Mouse (Mus musculus): ENCODE results near the gene Med29. TPM values are rescaled to one million over a fixed set of nuclear protein-coding genes. Genes with fewer than 3 reads are reported as not detected.

The Med29 gene
- total RNA-seq (2022), result 10 to 100 TPM; 16.0 to 20.2 (median 17.1) TPM

- DNase-seq (ENCODE audit: low spot score in 2 of 2), result peak; percentile 98 to 99
Measured at GRCm38 (mm10) chr7:28392429-28393271, at the start of gene Med29, which contains the start of gene Paf1. TSS of gene Med29 (minus strand) at chr7:28392708. TSS of gene Paf1 (plus strand) at chr7:28392951.

- DNase-seq (ENCODE audit: low spot score in 2 of 2), result no peak
Measured at GRCm38 (mm10) chr7:28441776-28442485, 49.4 kb upstream of the Med29 start.

DNA sequence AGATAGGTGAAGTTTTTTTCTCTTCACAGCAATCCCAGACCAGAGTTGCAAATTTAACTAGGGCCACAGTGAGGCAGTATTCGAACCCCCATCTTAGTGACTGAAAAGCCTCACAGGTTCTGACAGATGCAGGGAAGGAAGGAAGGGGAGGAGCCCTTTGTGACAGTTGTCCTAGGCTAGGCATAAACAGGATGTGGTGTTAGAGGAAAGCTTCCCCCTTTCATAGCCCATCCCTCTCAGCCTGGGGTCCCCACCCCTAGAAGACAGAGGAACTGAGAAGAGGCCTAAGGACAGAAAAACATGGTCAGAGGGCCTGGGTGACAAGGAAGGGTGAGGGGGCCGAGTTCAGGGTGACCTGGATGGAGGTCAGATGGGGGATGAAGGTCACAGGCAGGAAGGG is 48.2 kb upstream of the Med29 start:
- DNase-seq (ENCODE audit: low spot score in 2 of 2), result no peak

DNA sequence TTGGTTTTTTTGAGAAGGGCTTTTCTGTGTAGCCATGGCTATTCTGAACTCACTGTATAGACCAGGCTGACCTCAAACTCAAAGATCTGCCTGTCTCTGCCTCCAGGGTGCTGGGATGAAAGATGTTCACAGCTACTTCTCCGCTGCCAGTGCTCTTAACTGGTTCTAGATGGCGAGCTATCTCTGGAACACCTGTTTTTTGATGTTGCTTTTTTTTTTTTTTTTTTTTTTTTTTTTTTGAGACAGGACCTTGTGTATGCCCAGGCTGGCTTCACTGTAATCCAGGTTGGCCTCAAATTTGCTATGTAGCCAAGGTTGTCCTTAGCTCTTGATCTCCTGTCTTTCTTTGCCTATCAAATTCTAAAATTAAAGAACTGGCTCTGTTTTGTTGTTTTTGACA is 46.3 kb upstream of the Med29 start:
- no peak for DNase-seq (ENCODE audit: low spot score in 2 of 2)

DNA sequence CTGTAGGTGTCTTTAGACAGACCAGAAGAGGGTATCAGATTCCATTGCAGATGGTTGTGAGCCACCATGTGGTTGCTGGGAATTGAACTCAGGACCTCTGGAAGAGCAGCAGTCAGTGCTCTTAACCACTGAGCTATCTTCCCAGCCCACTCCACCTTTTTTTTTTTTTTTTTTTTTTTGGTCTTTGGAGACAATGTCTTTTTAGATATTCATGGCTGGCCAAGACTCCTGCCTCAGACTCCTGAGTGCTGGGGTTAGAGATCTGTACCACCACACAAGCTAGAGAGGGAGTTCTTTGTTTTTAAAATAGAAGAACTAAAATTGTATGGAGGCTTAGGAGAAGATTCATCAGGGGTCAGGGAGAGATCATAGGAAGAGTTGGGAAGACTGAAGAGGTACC is 45.5 kb upstream of the Med29 start:
- DNase-seq (ENCODE audit: low spot score in 2 of 2), result no peak

- DNase-seq (ENCODE audit: low spot score in 2 of 2), result peak; percentile 76 to 78
Measured at GRCm38 (mm10) chr7:28436932-28437570, 44.5 kb upstream of the Med29 start, which contains the start of gene Gmfg. TSS of gene Gmfg (plus strand) at chr7:28437447.

DNA sequence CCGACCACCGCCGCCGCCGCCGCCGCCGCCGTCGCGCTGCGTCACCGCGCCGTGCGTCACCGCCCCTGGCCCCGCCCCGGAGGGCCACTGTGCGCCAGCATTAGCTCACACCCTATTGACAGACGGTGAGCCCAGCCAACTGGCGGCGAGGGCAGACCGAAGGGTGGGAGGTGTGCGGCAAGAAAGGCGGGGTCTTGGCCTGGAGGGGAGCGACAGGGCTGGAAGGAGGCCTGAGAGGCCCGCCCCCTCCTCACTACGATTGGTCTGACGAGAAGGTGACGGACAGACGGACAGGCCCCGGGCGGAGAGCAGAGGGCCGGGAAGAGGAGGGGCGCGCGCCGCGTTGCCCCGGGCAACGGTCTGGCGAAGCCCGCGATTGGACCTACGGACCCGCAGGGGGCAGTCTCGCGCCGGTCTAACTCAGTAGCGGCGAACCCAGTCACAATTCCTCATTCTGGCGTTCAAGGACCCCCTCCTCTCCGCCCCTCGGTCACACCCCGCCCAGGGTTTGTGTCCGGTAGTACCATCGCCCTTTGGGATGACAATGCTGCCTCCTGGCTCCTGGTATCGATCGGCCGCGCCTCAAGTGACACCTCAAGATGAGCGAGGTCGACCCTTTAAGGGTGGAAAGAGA is 43.9 kb upstream of the Med29 start:
- peak; percentile 100 for DNase-seq (ENCODE audit: low spot score in 2 of 2)

DNA sequence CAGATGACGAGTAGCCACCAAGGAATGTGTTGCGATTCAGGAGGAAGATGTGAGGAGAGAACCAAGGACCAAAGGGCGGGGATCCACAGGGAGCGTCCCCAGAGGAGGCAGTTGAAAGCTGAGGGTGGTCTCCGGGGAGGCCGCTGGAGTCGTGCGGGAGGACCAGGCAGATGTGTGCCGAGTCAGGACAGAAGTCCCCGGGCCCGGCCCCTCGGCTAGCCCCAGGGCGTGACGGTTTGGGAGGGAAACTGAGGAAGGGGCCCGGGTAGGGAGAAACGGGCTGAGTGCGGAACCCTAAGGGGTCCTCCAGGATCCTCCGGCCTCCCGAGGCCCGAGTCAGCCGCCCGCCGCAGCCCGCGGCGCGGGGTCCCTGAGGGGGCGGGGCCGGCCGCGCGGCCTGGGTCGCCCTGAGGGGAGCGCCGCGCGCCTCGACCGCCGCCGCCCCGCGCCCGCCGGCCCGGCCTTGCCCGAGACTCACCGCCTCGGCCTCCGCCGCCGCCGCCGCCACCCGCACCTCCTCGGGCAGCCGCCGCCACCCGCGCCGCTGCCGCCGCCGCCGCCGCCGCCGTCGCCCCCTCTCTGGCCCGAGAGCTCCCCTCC is 43.3 kb upstream of the Med29 start:
- no peak for DNase-seq (ENCODE audit: low spot score in 2 of 2)

DNA sequence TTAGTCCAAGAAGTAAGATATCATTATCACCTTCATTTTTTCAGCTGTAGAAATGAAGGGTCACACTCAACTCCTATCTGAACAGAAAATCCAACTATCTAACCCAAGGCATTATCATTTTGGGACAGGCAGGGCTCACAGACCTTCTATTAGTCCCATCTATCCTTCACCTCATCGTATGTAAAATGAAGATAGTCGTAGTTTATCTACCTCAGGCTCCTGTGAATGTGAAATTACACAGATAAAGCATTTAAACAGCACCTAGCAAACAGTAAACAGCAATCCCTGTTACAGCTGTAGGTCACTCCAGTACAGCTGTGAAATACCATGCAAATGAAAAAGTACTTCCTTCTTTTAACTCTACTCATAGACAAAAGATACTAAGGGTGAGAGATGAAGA is 39.7 kb upstream of the Med29 start:
- no peak for DNase-seq (ENCODE audit: low spot score in 2 of 2)

GRCm38 (mm10) chr7:28430512-28430911 is 38.0 kb upstream of the Med29 start:
- no peak for DNase-seq (ENCODE audit: low spot score in 2 of 2)

DNA sequence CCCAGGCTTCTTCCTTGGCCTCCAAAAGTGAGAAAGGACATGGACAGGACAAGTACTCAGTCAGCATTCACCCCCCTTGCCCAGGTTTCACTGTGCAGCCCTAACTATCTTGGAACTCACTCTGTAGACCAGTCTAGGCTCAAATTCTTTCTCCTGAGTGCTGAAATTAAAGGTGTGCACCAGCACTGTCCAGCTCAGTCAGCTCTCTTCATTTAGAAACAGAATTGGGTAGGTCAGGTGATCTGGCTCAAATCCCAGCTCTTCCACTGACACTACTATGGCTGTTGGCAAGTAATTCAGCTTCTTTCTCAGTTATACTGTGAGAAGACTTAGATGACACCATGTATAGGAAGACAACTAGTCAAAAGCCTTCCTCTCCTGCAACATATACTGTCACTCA is 35.2 kb upstream of the Med29 start:
- no peak for DNase-seq (ENCODE audit: low spot score in 2 of 2)

GRCm38 (mm10) chr7:28423018-28423417 is 30.5 kb upstream of the Med29 start:
- no peak for DNase-seq (ENCODE audit: low spot score in 2 of 2)

DNA sequence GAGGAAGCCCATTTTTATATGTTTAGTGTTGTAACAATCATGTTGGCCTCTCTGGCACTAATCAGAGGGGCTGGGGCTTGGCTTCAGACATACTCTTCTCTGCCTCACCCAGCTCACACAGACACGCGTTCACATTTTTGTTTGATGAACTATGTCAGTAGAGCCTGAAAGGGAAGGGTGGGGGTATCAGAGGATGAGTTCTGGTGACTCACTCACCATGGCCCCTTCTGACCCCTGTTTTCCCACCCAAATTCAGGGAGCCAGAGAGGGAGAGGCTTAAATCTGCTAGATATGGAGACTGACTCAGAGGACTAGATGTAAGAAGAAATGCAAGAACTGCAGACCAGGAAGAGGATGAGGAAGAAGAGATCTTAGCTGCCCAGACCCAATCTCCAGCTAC is 26.9 kb upstream of the Med29 start:
- no peak for DNase-seq (ENCODE audit: low spot score in 2 of 2)

DNA sequence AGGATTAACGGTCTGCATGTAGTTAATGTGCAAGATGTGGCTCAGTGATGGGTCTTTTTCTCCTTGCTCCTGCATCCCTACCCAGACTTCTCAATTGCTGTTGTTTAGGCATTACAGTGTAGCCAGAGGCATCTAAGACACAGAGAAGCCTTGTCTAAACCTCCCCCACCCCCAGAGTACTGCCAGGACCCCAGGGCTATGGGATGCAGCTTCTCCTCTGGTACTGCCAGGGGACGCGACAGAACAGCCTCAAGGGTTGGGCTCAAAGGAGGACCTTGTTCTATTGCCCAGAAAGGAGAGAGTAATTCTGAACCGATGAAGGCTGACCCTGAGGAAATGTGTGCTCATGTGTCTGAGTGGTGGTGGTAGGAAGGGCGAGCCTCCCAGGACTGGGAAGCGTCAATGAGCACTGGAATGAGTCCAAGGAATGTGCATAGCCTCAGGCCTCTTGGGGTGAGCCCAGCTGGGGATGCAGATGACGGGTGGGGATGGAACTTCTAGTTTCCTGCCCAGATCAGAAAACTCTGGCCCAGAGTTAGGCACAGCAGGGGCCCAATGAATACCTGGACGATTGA is 25.7 kb upstream of the Med29 start:
- DNase-seq (ENCODE audit: low spot score in 2 of 2), result no peak

- DNase-seq (ENCODE audit: low spot score in 2 of 2), result no peak
Measured at GRCm38 (mm10) chr7:28417368-28417767, 24.9 kb upstream of the Med29 start.

DNA sequence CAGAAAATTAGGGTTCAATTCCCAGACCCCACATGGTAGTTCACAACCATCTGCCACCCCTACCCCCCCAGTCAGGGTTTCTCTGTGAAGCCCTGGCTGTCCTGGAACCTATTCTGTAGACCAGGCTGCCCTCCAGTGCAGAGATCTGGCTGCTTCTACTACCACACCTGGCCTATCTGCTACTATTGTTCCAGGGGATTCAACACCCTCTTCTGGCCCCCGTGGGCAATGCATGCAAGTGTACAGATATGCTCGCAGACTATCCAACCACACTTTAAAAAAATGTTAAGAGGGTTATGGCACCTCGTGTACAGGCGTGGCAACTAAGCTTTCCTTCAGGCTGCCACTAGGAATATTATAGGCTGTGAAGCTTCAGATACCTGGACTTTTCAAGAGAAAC is 20.3 kb upstream of the Med29 start:
- DNase-seq (ENCODE audit: low spot score in 2 of 2), result no peak

- no peak for DNase-seq (ENCODE audit: low spot score in 2 of 2)
Measured at GRCm38 (mm10) chr7:28410841-28411475, 18.4 kb upstream of the Med29 start.

DNA sequence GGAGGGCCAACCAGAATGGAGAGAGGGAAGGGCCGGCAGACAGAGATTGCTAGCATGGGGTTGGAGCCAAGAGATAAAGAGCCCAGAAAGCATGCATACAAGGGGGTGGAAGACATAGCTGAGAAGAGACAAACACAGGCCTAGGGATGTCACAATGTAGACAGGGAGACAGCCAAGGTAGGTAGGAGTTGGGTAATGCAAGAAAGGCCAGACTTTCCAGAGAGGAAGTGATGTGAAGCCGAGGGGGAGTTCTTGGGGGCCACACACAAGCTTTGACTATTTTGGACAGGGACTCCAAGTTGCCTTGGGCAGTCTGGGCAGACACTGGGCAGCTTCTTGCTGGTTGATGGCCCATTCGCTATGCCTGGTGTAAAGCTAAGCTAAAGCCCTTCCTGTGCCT is 9.4 kb upstream of the Med29 start:
- DNase-seq (ENCODE audit: low spot score in 2 of 2), result no peak

DNA sequence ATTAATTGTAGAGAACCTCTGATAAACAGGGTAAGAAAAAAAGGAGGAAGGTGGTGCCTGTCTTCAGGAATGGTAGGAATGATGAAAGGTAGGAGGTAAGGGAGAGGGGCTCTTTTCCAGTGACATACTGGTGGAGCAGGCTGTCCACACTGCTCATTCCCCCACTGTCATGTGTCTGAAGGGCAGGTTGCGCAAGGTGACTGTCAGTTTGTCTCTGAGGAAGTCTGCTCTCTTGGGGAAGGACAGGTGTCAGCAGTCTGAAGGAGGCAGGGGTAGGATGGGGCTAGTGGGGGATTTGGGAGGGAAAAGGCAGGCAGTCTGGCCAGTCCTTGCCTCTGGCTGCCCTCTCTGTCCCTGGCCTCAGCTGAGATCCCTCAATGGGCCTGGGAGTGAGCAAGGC is 8.5 kb upstream of the Med29 start:
- no peak for DNase-seq (ENCODE audit: low spot score in 2 of 2)

- no peak for DNase-seq (ENCODE audit: low spot score in 2 of 2)
Measured at GRCm38 (mm10) chr7:28398696-28399340, 6.3 kb upstream of the Med29 start.
